Mouse (Mus musculus) lung, postnatal 0 days (tissue): ENCODE measurements at regions not wholly inside any gene's neighbourhood (a gene's known extent, or its start where the extent isn't known, plus 50 kb on each side); places are given as distances from the start of the nearest gene placed in this dataset.

Source experiments
- CTCF ChIP-seq: IDR thresholded peaks from 2 replicates; pipeline ENCODE4 v1.5.1; 2016; ENCODE audit warnings: antibody characterized with exemption, mild to moderate bottlenecking
- EP300 ChIP-seq: IDR thresholded peaks from 2 replicates; pipeline ENCODE4 v1.6.1; 2016; ENCODE audit warnings: antibody characterized with exemption, mild to moderate bottlenecking, control low read depth

DNA sequence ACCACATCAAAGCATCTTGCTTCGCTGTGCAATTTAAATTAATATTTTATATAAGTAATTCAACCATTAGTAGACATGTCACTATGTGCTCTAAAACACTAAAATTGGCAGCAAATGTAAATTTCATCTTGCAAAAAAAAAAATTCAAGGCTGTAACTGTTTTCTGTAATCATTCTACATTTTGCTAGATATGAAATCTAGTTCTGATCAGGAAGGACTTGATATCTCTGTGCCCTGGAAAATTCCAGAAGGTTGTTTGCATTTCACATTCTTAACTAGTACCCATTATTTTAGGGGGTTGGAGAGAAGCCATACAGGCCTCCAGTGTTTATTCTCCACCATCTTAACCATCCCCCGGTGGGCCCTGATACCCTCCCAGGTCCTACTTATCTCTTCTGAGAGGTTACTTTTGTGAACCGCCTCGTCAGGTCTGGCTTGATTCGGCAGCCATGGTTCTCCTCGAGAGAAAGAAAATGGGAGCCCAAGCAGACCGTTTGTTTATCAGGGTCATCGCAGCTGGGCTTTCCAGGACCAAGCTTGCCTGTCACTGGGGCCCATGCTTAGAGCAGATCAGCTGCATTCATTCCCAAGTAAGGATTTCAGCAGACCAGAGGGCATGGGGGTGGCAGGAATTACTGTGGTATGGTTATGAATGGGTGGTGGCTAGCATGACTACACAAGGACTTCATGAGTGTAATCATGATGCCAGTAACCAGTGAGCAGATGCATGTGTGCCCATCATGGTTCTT, 226.9 kb upstream of the Trib2 start:
- no peak for TF ChIP-seq CTCF
- no peak for TF ChIP-seq EP300
